Mouse (Mus musculus): ENCODE data around the gene Zfp60.

The Zfp60 gene

DNA sequence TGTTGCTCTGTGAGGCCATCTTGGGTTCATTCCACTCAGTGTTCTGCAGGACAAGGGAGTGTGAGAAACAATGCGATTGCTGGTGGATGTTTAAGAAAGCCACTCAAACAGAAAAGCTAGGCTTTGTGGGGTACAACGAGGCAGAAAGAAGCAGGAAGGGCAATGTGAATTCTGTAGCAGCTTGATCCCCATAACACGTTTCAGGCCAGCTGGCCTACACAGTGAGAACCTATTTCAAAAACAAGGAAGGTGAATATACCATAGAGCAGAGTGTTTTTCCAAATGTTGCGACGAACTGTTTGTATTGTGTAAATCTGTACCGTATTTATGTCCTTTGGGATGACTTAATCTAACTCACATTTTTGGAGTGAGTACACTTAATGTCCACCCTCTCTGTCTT, 1.3 kb downstream of the Zfp60 start:
- TF ChIP-seq GATA4 (IDR thresholded peaks at IDR 0.05; ENCODE audit: insufficient replicate concordance, low read length) = no peak

- TF ChIP-seq GATA4 (IDR thresholded peaks at IDR 0.05; ENCODE audit: insufficient replicate concordance, low read length) = no peak
Measured at GRCm38 (mm10) chr7:27735457-27735856, 4.3 kb downstream of the Zfp60 start.

DNA sequence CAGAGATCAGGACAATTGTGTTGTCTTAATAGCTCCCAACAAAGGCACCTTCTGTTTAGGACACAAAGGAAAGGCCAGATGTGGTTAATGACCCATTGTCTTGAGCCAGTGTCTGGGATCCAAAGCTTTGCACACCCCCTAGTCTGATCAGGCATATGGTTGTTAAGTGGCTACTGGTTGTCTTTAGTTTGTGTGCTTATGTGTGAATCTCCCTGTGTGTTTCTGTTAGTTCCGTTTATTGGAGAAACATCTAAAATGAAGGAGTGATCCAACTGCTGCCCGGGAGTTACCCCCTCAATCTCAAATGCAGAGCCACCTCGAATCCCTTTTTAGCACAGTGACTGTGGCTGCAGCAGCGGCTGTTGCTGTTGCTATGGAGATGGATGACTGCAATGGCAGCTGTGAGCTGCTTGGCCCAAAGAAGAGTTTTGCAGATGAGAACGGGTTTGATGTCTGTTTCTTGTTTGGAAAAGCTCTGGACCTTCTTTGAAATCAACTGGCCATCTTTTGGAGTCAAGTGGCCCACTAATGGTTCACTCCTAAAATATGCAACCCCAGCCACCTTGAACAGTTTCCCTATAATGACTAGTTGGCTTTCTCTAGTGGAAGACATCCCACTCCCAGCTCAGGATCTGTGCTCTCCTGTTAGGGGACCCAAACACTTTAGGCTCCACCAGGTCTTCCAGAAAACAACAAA, 25.3 kb downstream of the Zfp60 start:
- no peak for TF ChIP-seq GATA4 (IDR thresholded peaks at IDR 0.05; ENCODE audit: insufficient replicate concordance, low read length)

DNA sequence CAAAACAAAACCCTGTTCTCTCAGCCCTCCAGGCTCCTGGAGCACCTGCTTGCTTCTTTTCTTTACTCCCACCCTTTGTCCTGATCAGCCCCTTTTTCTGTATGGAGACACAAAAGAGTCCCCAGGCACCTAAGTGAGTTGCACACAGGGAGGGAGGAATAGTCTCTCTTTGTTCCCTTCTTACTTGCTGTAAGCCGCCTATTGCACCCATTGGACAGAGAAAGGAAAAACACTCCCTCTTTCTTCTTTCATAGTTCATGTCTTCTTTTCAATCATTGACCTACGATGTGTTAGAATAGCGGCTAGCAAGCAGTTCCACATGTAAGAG, 25.8 kb downstream of the Zfp60 start:
- TF ChIP-seq GATA4 (IDR thresholded peaks at IDR 0.05; ENCODE audit: insufficient replicate concordance, low read length) = no peak

- no peak for TF ChIP-seq GATA4 (IDR thresholded peaks at IDR 0.05; ENCODE audit: insufficient replicate concordance, low read length)
Measured at GRCm38 (mm10) chr7:27765176-27765886, 34.1 kb downstream of the Zfp60 start.

- no peak for TF ChIP-seq GATA4 (IDR thresholded peaks at IDR 0.05; ENCODE audit: insufficient replicate concordance, low read length)
Measured at GRCm38 (mm10) chr7:27789306-27789705, 58.1 kb downstream of the Zfp60 start.

GRCm38 (mm10) chr7:27794566-27794965, 63.4 kb downstream of the Zfp60 start:
- TF ChIP-seq GATA4 (IDR thresholded peaks at IDR 0.05; ENCODE audit: insufficient replicate concordance, low read length) = no peak

GRCm38 (mm10) chr7:27797906-27798811, 67.0 kb downstream of the Zfp60 start:
- TF ChIP-seq GATA4 (IDR thresholded peaks at IDR 0.05; ENCODE audit: insufficient replicate concordance, low read length) = no peak

GRCm38 (mm10) chr7:27801137-27801536, 69.9 kb downstream of the Zfp60 start:
- TF ChIP-seq GATA4 (IDR thresholded peaks at IDR 0.05; ENCODE audit: insufficient replicate concordance, low read length) = no peak

GRCm38 (mm10) chr7:27802986-27803385, 71.8 kb downstream of the Zfp60 start:
- no peak for TF ChIP-seq GATA4 (IDR thresholded peaks at IDR 0.05; ENCODE audit: insufficient replicate concordance, low read length)
